Mouse (Mus musculus) heart, postnatal 25 days (tissue): ENCODE measurements around the gene Hip1. TPM values are rescaled to one million over a fixed set of nuclear protein-coding genes. Genes with fewer than 3 reads are reported as not detected.

Experiments used
- DNase-seq: peaks from one replicate; pipeline ENCODE4 v3.0.0; 2022; ENCODE audit warnings: low spot score
- intact Hi-C: fragments of 180-260 bp; cut with DNase I; formaldehyde crosslinking; loops from one replicate; pipeline ENCODE4 v1.15.1; 2025
- total RNA-seq, 2 experiments: library from RNA; stranded (reverse); gene quantifications; 2 replicates each; pipeline ENCODE4 v1.2.3; 2021

The Hip1 gene
- total RNA-seq: 10 to 100 TPM; 30.0 to 36.0 TPM

DNA sequence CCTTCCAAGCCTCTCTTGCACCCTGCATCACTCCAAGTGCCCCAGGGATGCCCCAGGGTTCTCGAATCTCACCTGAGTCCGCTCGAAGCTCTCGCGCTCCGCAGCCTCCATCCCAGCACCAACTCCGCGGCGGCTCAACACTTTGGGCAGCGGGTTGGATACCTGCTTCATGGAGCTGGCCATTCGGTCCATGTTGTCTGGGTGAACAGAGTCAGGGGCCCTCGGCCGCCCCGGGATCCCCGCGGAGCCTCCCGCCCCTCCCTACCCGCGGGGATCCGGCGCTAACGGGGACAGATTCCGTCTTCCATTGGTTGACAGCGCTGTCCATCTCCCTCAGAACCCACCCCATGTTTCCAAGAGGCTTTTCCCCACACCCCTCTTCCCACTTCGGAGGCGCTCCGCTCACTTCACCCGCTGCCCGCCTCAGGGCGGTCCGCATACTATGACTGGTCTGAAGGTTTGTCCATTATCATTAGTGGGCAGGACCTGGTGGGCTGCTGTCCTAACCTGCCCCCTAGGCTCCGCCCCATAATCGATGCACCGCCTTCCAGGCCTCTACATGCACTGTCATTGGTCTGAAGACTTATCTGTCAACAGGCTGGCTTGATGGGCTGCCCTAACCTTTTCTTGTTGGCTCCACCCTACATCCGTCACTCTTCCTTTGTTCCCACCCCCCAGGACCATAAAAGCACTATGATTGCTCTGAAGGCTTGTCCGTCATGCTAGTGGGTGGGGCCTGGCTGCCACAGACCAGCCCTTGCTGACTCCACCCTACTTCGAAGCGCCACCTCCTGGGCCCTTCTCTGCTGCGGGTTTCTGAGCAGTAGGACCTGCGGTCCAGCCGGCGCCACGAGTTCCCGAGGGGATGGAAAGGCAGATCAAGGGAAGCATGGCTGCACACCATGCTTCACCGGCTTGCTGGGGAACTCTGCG is at the start of gene Hip1:
TSS of gene Hip1 (minus strand) at position 256 of the 933 bp plus-strand sequence.
- intact Hi-C loops: loop anchor here (5.0 kb wide), 4 partner anchors 33 to 217 kb away; no protein-coding TSS in a partner anchor

GRCm38 (mm10) chr5:135589996-135590784 is 45.3 kb upstream of the Hip1 start:
- DNase-seq: no peak
- intact Hi-C loops: no loop called here

More for the DNA sequence above, at the start of gene Hip1:
- peak; percentile 100 for DNase-seq

GRCm38 (mm10) chr5:135587764-135588163 is 42.8 kb upstream of the Hip1 start:
- no peak for DNase-seq
- intact Hi-C loops: no loop called here

DNA sequence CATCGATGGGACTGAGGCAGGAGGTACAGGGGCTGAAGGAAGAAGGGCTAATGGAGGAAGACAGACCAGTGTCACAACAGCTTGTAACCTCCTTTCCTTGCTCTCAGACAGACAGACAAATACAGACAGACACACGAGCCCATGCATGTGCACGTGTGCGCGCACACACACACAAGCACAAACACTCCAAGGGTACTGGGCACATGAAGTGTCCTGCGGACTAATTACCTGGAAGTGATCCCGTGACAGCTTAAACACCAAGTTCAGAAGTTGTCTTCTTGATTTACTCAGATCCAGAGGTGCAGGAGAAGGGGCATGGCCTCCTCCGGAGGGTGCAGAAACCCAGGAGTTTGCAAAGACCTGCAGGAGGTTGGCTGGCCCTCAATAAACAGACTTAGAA is 40.8 kb upstream of the Hip1 start:
- DNase-seq: no peak
- intact Hi-C loops: no loop called here

DNA sequence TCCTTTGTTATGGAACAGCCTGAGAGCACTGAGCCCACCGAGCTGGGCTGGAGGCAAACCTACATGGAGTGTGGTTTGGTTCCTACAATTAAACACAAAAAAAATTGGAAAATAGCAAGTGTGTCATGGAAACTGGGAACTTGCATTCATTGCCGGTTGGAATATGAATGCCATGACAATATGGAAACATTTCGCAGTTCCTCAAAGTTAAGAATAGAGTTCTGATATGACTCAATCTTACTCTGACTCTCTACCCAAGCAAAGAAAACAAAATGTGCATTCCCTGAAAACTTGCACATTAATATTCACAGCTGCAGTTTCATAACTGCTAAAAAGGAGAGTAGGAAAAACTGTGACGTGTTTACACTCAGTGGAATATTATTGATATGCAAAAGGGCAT is 37.4 kb upstream of the Hip1 start:
- intact Hi-C loops: no loop called here
- no peak for DNase-seq

GRCm38 (mm10) chr5:135579331-135579751 is 34.4 kb upstream of the Hip1 start:
- intact Hi-C loops: no loop called here

DNA sequence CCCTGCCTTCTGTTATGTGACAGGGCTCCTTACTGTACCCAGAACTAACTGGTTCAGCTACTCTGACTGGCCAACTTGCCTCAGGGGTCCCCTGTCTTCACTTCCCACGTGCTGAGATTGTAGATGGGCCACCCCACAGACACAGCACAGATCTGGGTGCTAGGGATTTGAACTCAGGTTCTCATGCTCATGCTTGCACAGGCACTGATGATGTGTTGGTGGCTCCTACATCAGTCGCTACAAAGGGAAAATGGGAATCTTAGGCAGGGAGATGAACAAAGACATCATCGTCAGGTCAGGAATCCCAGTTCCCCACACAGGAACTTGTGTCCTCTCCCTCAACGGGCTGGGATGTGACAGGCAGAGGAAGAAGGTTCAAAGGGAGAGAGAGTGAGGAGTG is 31.1 kb upstream of the Hip1 start:
- intact Hi-C loops: no loop called here
- no peak for DNase-seq

More at GRCm38 (mm10) chr5:135579331-135579751, 34.4 kb upstream of the Hip1 start:
- no peak for DNase-seq

GRCm38 (mm10) chr5:135573006-135573405 is 28.1 kb upstream of the Hip1 start, which contains the start of gene Ccl24:
Ccl24 (minus strand) TSS chr5:135573049.
- intact Hi-C loops: no loop called here
- peak; percentile 16 for DNase-seq

GRCm38 (mm10) chr5:135568698-135569097 is 23.8 kb upstream of the Hip1 start:
- intact Hi-C loops: no loop called here

GRCm38 (mm10) chr5:135567556-135568265 is 22.8 kb upstream of the Hip1 start:
- DNase-seq: no peak
- intact Hi-C loops: no loop called here

More at GRCm38 (mm10) chr5:135568698-135569097, 23.8 kb upstream of the Hip1 start:
- no peak for DNase-seq

DNA sequence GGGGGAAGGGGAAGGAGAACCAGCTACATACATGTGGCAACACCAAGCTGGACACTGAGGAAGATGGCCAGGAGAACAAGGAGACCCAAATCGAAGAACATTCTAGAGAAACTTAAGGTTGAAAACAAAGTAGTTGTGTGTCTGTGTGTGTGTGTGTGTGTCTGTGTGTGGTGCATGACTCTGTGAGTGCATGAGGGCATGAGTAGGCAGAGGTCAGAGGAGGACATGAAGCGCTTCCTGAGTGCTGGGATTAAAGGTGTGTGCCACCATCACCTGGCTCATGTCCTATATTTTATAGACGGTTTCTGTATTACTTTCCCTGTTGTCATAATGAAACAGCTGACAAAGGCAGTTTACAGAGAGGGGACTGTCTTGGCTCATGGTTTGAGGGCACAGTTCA is 18.5 kb upstream of the Hip1 start, which contains the start of gene Ccl26:
TSS of gene Ccl26 (minus strand) at position 101 of the 400 bp plus-strand sequence.
- intact Hi-C loops: no loop called here
- no peak for DNase-seq

- DNase-seq: no peak
- intact Hi-C loops: no loop called here
Measured at GRCm38 (mm10) chr5:135557671-135558070, 12.8 kb upstream of the Hip1 start.

GRCm38 (mm10) chr5:135557051-135557450 is 12.1 kb upstream of the Hip1 start:
- no peak for DNase-seq
- intact Hi-C loops: no loop called here

- intact Hi-C loops: no loop called here
- no peak for DNase-seq
Measured at GRCm38 (mm10) chr5:135556259-135556658, 11.3 kb upstream of the Hip1 start.

GRCm38 (mm10) chr5:135551591-135551990 is 6.7 kb upstream of the Hip1 start:
- DNase-seq: no peak
- intact Hi-C loops: no loop called here

DNA sequence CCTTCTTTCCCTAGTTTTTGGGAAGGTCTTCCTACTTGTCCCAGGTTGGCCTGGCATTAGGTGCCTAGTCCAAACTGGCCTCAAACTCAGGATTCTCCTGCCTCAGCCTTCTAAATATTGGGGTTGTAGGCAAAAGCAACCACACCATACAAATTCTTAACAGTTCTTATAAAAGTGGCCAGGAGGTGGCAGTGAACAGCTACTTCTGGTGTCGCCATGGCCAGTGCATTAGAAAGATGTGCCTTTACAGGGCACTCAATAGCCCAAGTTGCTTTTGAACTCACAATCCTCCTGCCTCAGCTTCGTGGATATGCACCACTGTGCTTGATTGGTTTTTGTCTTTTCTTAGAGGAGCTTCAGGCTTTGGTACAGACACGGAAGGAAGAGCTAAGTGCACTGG is 6.0 kb upstream of the Hip1 start:
- intact Hi-C loops: no loop called here
- no peak for DNase-seq

GRCm38 (mm10) chr5:135547990-135548389 is 3.1 kb upstream of the Hip1 start:
- no peak for DNase-seq
- intact Hi-C loops: loop anchor here (5.0 kb wide), 4 partner anchors 36 to 214 kb away; no protein-coding TSS in a partner anchor

DNA sequence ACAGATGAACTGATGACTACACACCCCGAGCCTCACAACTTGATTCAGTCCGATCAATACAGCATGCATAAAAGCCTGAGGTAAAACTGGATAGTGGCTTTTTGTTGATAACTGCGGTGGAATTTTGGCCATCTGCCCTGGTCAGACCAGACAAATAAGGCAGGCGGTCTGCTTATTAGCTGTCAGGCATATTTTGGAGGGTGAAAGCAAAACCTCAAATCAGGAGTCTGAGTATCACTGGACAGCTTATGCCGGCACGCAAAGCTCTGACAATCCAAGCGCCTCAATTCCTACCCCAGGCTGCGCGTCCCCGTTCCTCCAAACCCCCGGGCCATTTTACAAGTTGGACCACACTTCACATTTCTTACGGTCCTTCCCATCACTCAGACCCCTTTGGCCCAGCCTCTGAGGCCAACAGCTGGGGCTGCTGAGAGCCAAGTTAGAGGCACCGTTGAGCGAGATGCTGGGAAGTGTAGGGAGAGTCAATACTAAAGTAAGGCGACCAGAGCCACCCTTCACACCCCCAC is 825 bp downstream of the Hip1 start:
- intact Hi-C loops: no loop called here
- DNase-seq: no peak

DNA sequence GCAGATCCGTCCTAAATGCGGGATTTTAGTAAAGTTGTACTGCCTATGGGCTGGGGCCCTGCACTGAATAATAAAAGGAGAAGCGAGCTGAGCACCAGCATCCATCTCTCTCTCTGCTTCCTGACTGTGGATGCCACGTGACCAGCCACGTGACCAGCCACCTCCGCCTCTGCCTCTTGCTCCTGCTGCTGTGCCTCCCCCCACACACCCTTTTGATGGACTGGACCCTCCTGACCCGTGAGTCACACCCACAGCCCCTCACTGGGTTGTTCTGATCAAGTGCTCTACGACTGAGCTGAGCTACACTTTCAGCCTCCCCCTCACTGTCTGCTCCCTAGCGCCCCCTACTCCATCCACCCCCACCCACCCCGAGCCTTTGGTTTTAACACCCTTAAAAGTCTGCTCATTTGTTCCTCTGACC is 7.1 kb downstream of the Hip1 start:
- no peak for DNase-seq
- intact Hi-C loops: loop anchor here (5.0 kb wide), 1 partner anchor 41 kb away; no protein-coding TSS in a partner anchor
